Mouse (Mus musculus): ENCODE data around the gene Lao1.

Lao1 gene

DNA sequence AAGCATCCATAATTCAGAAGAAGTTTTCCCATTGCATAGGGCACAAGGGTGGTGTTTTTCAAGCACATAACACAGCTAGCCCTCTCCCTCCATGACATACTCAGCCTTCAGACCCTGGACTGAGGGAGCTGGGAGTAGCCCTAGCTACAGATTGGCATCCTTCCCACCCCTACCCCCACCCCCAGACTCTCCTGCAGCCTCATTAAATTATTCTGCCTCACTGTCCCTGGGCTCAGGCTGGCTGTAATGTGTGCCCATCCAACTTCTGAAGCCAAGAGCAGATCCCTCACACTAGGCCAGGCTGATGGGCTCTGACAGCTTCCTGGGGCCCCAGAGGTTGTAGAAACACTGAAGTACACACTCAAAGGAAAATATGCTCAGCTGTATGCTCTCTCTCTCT is 53.6 kb downstream of the Lao1 start:
- no peak for DNase-seq (ENCODE audit: low read depth, low spot score)

DNA sequence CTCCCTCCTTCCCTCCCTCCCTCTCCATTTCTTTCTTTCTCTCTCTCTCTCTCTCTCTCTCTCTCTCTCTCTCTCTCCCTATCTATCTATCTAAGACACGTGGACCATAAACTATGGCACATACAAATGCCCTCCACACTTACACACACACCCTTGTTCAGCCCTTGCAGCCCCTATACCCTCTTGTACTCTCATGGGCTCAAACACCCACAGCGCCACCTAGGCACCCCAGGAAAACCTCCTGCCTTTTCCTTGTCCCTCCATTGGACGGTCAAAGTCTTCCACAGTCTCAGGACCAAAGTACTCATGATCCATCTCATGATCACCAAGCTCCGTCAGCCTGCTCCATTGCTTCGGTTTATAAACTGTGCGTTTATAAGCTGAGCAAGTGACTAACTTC is 54.2 kb downstream of the Lao1 start:
- no peak for DNase-seq (ENCODE audit: low read depth, low spot score)

DNA sequence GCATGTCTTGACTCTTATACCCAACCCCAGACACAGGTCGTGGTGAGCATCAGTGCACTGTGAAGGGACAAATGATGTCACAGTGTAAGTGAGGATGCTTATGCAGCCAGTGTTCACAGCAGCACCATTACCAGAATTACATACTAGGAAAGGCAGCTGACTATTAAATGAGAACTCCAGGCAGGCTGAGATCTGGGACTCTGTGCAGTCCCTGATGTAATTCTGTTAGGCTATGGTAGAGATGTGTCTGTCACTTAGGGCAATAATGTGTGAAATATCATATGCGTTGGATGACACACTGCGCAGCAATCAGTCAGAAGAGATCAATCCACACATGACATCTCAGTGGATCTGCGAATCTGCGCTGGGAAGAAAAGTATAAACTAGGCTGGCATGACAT is 55.7 kb downstream of the Lao1 start:
- DNase-seq (ENCODE audit: low read depth, low spot score) = no peak

Measured in brain, embryonic 18.5 days (tissue).